Mouse (Mus musculus) neural tube, embryonic 10.5 days (tissue): Measurements from ENCODE around the gene H2-T22.
A peak's percentile ranks its signal among the peaks of the same experiment; 100 is the strongest.
"Not testable (repeated sequence)": the region's sequence is repeated elsewhere in the genome, so short reads cannot be mapped to it uniquely, and the experiment has no call there.

ENCODE experiments used
- DNase-seq: peaks from one replicate; pipeline ENCODE4 v3.0.0-alpha.2; 2017; ENCODE audit warnings: low spot score; ENCODE audit errors: extremely low spot score

The H2-T22 gene

GRCm38 (mm10) chr17:36042610-36043169 is at the start of gene H2-T22, which contains the start of gene Gm6034:
TSS of gene H2-T22 (minus strand) at chr17:36042747.
TSS of gene Gm6034 (plus strand) at chr17:36042961.
- peak; percentile 39 for DNase-seq

- not testable (repeated sequence) for DNase-seq
Observed at GRCm38 (mm10) chr17:36091933-36092332, 49.4 kb upstream of the H2-T22 start.

GRCm38 (mm10) chr17:36085976-36086375 is 43.4 kb upstream of the H2-T22 start:
- not testable (repeated sequence) for DNase-seq

- no peak for DNase-seq
Observed at GRCm38 (mm10) chr17:36083870-36084451, 41.4 kb upstream of the H2-T22 start.

- DNase-seq: peak; percentile 74
Observed at GRCm38 (mm10) chr17:36083266-36083869, 40.8 kb upstream of the H2-T22 start.

GRCm38 (mm10) chr17:36082519-36083232 is 40.1 kb upstream of the H2-T22 start:
- DNase-seq: not testable (repeated sequence)

GRCm38 (mm10) chr17:36081901-36082300 is 39.4 kb upstream of the H2-T22 start:
- DNase-seq: not testable (repeated sequence)

- peak; percentile 71 for DNase-seq
Observed at GRCm38 (mm10) chr17:36060829-36061228, 18.3 kb upstream of the H2-T22 start.

GRCm38 (mm10) chr17:36058362-36058761 is 15.8 kb upstream of the H2-T22 start, which contains the start of gene Gm11127:
TSS of gene Gm11127 (minus strand) at chr17:36058371.
- not testable (repeated sequence) for DNase-seq

GRCm38 (mm10) chr17:36057927-36058326 is 15.4 kb upstream of the H2-T22 start:
- not testable (repeated sequence) for DNase-seq

GRCm38 (mm10) chr17:36043286-36043685 is 739 bp upstream of the H2-T22 start:
- no peak for DNase-seq

- peak; percentile 15 for DNase-seq
Observed at GRCm38 (mm10) chr17:36042055-36042454, 492 bp downstream of the H2-T22 start.

- not testable (repeated sequence) for DNase-seq
Observed at GRCm38 (mm10) chr17:36040604-36041003, 1.9 kb downstream of the H2-T22 start.

- not testable (repeated sequence) for DNase-seq
Observed at GRCm38 (mm10) chr17:36036126-36036525, 6.4 kb downstream of the H2-T22 start.

- peak; percentile 23 for DNase-seq
Observed at GRCm38 (mm10) chr17:36035010-36035638, 7.4 kb downstream of the H2-T22 start.

- not testable (repeated sequence) for DNase-seq
Observed at GRCm38 (mm10) chr17:36034524-36034923, 8.0 kb downstream of the H2-T22 start.

- DNase-seq: peak; percentile 48
Observed at GRCm38 (mm10) chr17:36032351-36032875, 10.1 kb downstream of the H2-T22 start, which contains the start of gene H2-T23. TSS of gene H2-T23 (minus strand) at chr17:36032855.

- DNase-seq: peak; percentile 43
Observed at GRCm38 (mm10) chr17:36031583-36032331, 10.8 kb downstream of the H2-T22 start.

GRCm38 (mm10) chr17:36030703-36031582 is 11.6 kb downstream of the H2-T22 start:
- not testable (repeated sequence) for DNase-seq
